Mouse (Mus musculus) liver, adult 2 months (tissue): Measurements from ENCODE around the gene Gnb2. TPM values are rescaled to one million over a fixed set of nuclear protein-coding genes. Genes with fewer than 3 reads are reported as not detected.

ENCODE experiments used
- DNase-seq: peaks from one replicate; pipeline ENCODE4 v3.0.0-alpha.2; 2011; ENCODE audit warnings: low read depth, low spot score; ENCODE audit errors: extremely low read depth
- H3K27ac ChIP-seq: fragments of 200-500 bp; replicated peaks from 2 replicates; pipeline ENCODE4 v1.5.1; 2012; ENCODE audit warnings: low read depth, mild to moderate bottlenecking, control low read depth, inconsistent platforms, low read length; ENCODE audit not compliant: insufficient read depth
- H3K27me3 ChIP-seq: fragments of 200-500 bp; 2 replicates; pipeline ENCODE4 v1.6.1; 2012; ENCODE audit warnings: mild to moderate bottlenecking, moderate library complexity, low read length, inconsistent platforms; ENCODE audit not compliant: control insufficient read depth, insufficient read depth
- H3K36me3 ChIP-seq: fragments of 200-500 bp; 2 replicates; pipeline ENCODE4 v1.6.1; 2012; ENCODE audit warnings: low read length, inconsistent platforms; ENCODE audit not compliant: control insufficient read depth, insufficient read depth
- H3K4me1 ChIP-seq: fragments of 200-500 bp; 2 replicates; pipeline ENCODE4 v1.6.1; 2011; ENCODE audit warnings: low read length; ENCODE audit not compliant: control insufficient read depth, insufficient read depth
- H3K4me3 ChIP-seq: fragments of 200-500 bp; 2 replicates; pipeline ENCODE4 v1.5.1; 2011; ENCODE audit warnings: low read depth, mild to moderate bottlenecking, control low read depth, low read length, moderate library complexity; ENCODE audit not compliant: insufficient read depth
- H3K79me2 ChIP-seq: fragments of 200-500 bp; 2 replicates; pipeline ENCODE4 v1.6.1; 2012; ENCODE audit warnings: inconsistent platforms, mild to moderate bottlenecking, low read length, moderate library complexity; ENCODE audit not compliant: control insufficient read depth, insufficient read depth
- H3K9ac ChIP-seq: fragments of 200-500 bp; 2 replicates; pipeline ENCODE4 v1.6.1; 2012; ENCODE audit warnings: low read depth, mild to moderate bottlenecking, control low read depth, inconsistent platforms, low read length
- CTCF ChIP-seq: fragments of 200-500 bp; IDR thresholded peaks from 2 replicates; pipeline ENCODE4 v1.5.1; 2011; ENCODE audit warnings: low read depth, low read length, control low read depth
- POLR2A ChIP-seq: fragments of 200-500 bp; IDR thresholded peaks from 2 replicates; pipeline ENCODE4 v1.6.1; 2011; ENCODE audit warnings: low read length, control low read depth; ENCODE audit not compliant: insufficient read depth; ENCODE audit errors: extremely low read depth
- WGBS: fragments of 180-500 bp; shearing (Covaris S2); methylation state at CpG from one replicate; pipeline ENCODE4 v1.1.7; 2018; 5-methylcytosine and 5-hydroxymethylcytosine counted together
- polyA plus RNA-seq: library from polyadenylated mRNA; depleted of rRNA; stranded (reverse); fragments of >200 nt; gene quantifications from 2 replicates; pipeline ENCODE4 v1.2.3, GENCODE M21; 2012
- total RNA-seq: library from RNA; depleted of rRNA; stranded (reverse); fragments of >200 nt; gene quantifications from 2 replicates; pipeline ENCODE4 v1.2.3, GENCODE M21; 2014

Gnb2 gene
- total and polyA plus RNA-seq, 2 experiments, result 87.2 to 431 TPM

DNA sequence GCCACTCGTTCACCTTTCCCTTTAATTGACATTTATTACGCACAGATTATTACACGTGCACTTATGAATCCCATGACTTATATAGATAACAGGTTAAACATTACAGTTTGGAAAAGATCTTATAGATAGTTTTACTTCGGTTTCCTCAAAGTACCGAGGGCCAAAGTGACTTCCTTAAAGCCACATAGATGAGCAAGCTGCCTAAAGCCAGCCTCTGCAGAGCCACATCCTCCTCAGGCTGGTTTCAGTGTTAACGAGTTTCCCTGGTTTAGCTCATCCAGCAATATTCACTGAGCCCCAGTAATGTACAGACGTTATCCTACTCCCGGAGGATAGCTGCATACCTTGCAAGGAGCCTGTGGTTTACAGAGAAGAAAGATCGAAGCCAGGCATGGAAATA, 2.0 kb upstream of the Gnb2 start:
- peaks cover 4% of the 10 kb centered on the region; the same call in 1 of the 2 replicates for H3K4me1 ChIP-seq
- no peak overlapping the region for H3K4me3 ChIP-seq
- H3K79me2 ChIP-seq, result peaks cover 19% of the 10 kb centered on the region
- 83% methylated on average over 9 of the region's 9 CpGs for WGBS
- no peak overlapping the region for H3K9ac ChIP-seq
- no peak overlapping the region for H3K27ac ChIP-seq
- no peaks in the 10 kb centered on the region for H3K27me3 ChIP-seq
- H3K36me3 ChIP-seq, result no peaks in the 10 kb centered on the region
- TF ChIP-seq CTCF (no peak), POLR2A (no peak)
- no peak for DNase-seq

DNA sequence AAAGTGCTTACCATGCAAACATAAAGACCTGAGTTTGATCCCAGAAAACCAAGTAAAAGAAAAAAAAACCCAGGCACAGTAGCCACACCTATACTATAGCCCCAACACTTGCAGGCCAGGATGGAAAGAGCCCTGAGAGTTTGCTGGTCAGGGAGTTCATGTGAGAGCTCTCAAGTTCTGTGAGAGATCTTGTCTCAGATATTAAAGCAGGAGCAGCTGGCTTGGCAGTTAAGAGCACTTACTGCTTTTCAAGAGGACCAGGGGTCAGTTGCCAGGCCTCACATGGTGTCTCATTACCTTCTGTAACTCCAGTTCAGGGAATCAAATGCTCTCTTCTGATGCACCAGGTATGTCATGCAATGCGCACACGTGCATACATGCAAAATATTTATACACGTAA, 1.5 kb upstream of the Gnb2 start:
- Histone ChIP-seq H3K4me3 (no peak overlapping the region), H3K4me1 (peaks cover 7% of the 10 kb centered on the region; the same call in 1 of the 2 replicates), H3K79me2 (peaks cover 19% of the 10 kb centered on the region), H3K36me3 (no peaks in the 10 kb centered on the region; the same call in 1 of the 2 replicates), H3K27ac (no peak overlapping the region), H3K9ac (no peak overlapping the region), H3K27me3 (no peaks in the 10 kb centered on the region)
- WGBS, result 89% methylated on average over 3 of the region's 3 CpGs
- TF ChIP-seq CTCF, result no peak
- no peak for TF ChIP-seq POLR2A
- DNase-seq, result no peak

DNA sequence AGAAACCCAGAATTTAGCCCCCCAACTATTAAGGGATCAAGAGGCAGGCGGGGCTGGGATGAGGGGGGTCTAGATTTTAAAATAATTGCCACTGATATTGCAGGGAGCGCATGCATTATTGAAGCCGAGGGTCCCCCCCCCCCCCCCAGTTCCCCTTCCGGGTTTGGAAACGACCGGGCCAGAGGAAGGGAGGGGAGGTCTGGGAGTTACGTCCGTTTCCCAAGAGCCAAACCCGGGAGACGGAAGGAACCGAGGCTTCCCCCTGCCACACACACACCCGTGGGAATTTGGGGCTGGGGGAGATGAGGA, 548 bp downstream of the Gnb2 start:
- TF ChIP-seq POLR2A (no peak), CTCF (no peak)
- Histone ChIP-seq H3K4me1 (peaks cover 7% of the 10 kb centered on the region; the same call in 1 of the 2 replicates), H3K27me3 (no peaks in the 10 kb centered on the region), H3K4me3 (peak overlapping the region; percentile 78), H3K9ac (peak overlapping the region; percentile 83), H3K27ac (peak overlapping the region; percentile 92), H3K36me3 (peaks cover 9% of the 10 kb centered on the region), H3K79me2 (peaks cover 19% of the 10 kb centered on the region)
- WGBS, result 0% methylated on average over 12 of the region's 12 CpGs
- DNase-seq, result no peak

DNA sequence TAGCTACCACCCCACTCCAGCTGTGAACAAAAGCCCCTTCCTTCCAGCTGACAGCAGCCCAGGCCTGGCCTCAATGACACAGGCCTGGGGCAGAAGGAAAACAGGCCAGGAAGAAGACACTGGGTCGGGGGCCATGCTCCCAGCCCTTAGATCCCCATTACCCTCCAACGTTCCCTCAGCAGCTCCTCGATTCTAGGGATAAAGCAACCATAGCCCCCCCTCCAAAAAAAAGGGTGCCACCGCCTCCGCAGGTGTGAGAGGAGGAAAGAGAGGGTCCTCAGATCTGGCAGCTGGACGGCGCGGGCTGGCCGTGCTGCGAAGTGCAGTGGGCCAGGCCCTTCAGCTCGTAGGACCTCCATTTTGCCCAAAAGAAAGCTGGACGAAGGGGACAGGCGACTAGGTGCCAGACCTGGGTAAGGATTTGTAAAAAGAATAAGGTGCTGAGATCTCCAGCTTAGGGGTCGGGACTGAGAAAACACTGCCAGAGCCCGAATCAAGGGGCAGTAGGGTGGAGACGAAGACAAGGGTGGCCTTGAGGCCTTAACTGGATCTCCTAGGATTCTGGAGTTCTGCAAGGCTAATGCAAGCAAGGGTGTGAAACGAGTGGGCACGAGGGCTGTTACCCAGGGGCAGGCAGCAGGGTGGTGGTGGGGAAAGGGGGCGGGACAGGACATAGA, 1.0 kb downstream of the Gnb2 start:
- under 1% methylated on average over 19 of the region's 19 CpGs for WGBS
- TF ChIP-seq CTCF, result no peak
- no peak for TF ChIP-seq POLR2A
- H3K4me3 ChIP-seq, result peak overlapping the region; percentile 78

DNA sequence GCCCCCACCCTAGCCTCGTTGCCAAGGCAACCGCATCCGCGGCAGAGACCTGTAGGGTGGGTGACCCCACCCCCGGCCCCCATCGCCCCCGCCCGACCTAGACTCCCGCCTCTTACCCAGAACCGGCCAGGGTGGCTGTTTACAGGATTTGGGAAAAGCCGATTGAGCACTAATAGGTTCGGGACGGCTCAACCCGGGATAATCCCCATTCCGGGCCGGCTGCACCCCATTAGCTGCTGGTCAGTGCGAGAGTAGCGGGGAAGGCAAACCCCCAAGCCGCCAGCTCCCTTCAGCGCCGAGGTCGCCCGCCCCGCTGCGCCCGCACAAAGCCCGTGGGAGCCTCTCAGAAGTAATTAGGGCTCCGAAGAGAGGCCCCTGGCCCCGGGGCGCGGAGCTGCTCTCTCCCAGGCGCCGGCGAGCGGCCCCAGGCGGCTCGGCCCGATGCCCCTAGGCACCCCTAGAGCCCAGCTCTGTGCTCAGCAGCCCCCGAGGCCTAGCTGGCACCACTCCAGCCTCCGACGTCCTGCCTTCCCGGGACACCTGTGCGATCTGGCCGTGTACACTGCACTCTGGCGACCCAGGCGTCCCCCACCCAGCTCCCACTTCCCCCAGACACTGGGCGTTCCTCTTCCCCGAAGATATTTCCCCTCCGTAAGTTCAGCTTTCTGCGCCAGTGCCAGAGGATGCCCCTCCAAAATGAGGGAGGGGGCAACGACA, 1.7 kb downstream of the Gnb2 start:
- H3K79me2 ChIP-seq, result peaks cover 19% of the 10 kb centered on the region
- H3K27me3 ChIP-seq, result no peaks in the 10 kb centered on the region
- no peak for DNase-seq
- 2% methylated on average over 51 of the region's 51 CpGs for WGBS
- H3K4me1 ChIP-seq, result peaks cover 7% of the 10 kb centered on the region; the same call in 1 of the 2 replicates
- peaks cover 11% of the 10 kb centered on the region for H3K36me3 ChIP-seq
- H3K4me3 ChIP-seq, result peak overlapping the region; percentile 78
- TF ChIP-seq CTCF (no peak), POLR2A (no peak)
- peak overlapping the region; percentile 83 for H3K9ac ChIP-seq
- peak overlapping the region; percentile 92 for H3K27ac ChIP-seq

More for the DNA sequence above, 1.0 kb downstream of the Gnb2 start:
- Histone ChIP-seq H3K9ac (peak overlapping the region; percentile 83), H3K27ac (peak overlapping the region; percentile 92), H3K36me3 (peaks cover 11% of the 10 kb centered on the region), H3K27me3 (no peaks in the 10 kb centered on the region), H3K4me1 (peaks cover 7% of the 10 kb centered on the region; the same call in 1 of the 2 replicates), H3K79me2 (peaks cover 19% of the 10 kb centered on the region)
- peak; percentile 25 for DNase-seq
